Mouse (Mus musculus) liver, embryonic 13.5 days (tissue): ENCODE results near the gene Oosp2. TPM values are rescaled to one million over a fixed set of nuclear protein-coding genes. Genes with fewer than 3 reads are reported as not detected.
A peak's percentile ranks its signal among the peaks of the same experiment; 100 is the strongest.

Experiments used
- ATAC-seq: fragments of 200-750 bp; cut with Nextera tagmentation; 2 replicates; pipeline ENCODE4 v1.8.0; 2017; ENCODE audit warnings: low read depth, mild to moderate bottlenecking, moderate number of reproducible peaks, moderate library complexity
- DNase-seq: peaks from one replicate; pipeline ENCODE4 v3.0.0; 2022
- H3K27ac ChIP-seq: fragments of 300-500 bp; sonication (generic); 2 replicates; pipeline ENCODE4 v1.5.1; 2015; ENCODE audit warnings: moderate library complexity, mild to moderate bottlenecking, inconsistent platforms
- H3K27me3 ChIP-seq: fragments of 300-500 bp; sonication (generic); 2 replicates; pipeline ENCODE4 v1.6.1; 2015; ENCODE audit warnings: mild to moderate bottlenecking, inconsistent platforms
- H3K36me3 ChIP-seq: fragments of 300-500 bp; sonication (generic); 2 replicates; pipeline ENCODE4 v1.6.1; 2015; ENCODE audit warnings: mild to moderate bottlenecking, inconsistent platforms
- H3K4me1 ChIP-seq: fragments of 300-500 bp; sonication (generic); replicated peaks from 2 replicates; pipeline ENCODE4 v1.6.1; 2015; ENCODE audit warnings: inconsistent platforms
- H3K4me2 ChIP-seq: fragments of 300-500 bp; sonication (generic); 2 replicates; pipeline ENCODE4 v1.6.1; 2015; ENCODE audit warnings: inconsistent platforms, mild to moderate bottlenecking, moderate library complexity
- H3K4me3 ChIP-seq: fragments of 300-500 bp; sonication (generic); replicated peaks from 2 replicates; pipeline ENCODE4 v1.5.1; 2015; ENCODE audit warnings: mild to moderate bottlenecking, inconsistent platforms
- H3K9ac ChIP-seq: fragments of 300-500 bp; sonication (generic); 2 replicates; pipeline ENCODE4 v1.6.1; 2015; ENCODE audit warnings: mild to moderate bottlenecking, inconsistent platforms
- H3K9me3 ChIP-seq: fragments of 300-500 bp; sonication (generic); replicated peaks from 2 replicates; pipeline ENCODE4 v1.6.1; 2016; ENCODE audit warnings: inconsistent platforms
- WGBS: fragments of 180-500 bp; shearing (Covaris S2); methylation state at CpG from one replicate; pipeline ENCODE4 v1.1.7; 2015; ENCODE audit not compliant: insufficient replicate concordance; 5-methylcytosine and 5-hydroxymethylcytosine counted together
- polyA plus RNA-seq: library from polyadenylated mRNA; unstranded; fragments of >200 nt; fragmentation: Nextera tagmentation; extraction: Ambion mirVana; gene quantifications from 2 replicates; pipeline ENCODE4 v1.2.1, GENCODE M21; 2015

Gene Oosp2
- 0.49 TPM in 1 of 2 replicates, not detected in the other for polyA plus RNA-seq

- 0 out of 2 replicates have a peak within 1 kb of the TSS, but pooled peaks have one; percentile 6 for H3K4me2 ChIP-seq
- H3K27me3 ChIP-seq, result no peaks in the 10 kb centered on the region
- peaks cover 12% of the 10 kb centered on the region for H3K4me1 ChIP-seq
- ATAC-seq (no peak), DNase-seq (no peak)
- no peaks in the 10 kb centered on the region for H3K36me3 ChIP-seq
- no peak within 1 kb of the TSS for H3K9ac ChIP-seq
- no peak within 1 kb of the TSS for H3K4me3 ChIP-seq
- no peak within 1 kb of the TSS for H3K27ac ChIP-seq
- no peaks in the 10 kb centered on the region for H3K9me3 ChIP-seq
- 80% methylated on average over 5 of the region's 5 CpGs for WGBS
Observed at GRCm38 (mm10) chr19:11660459-11660858, at the start of gene Oosp2. Gene Oosp2 (minus strand): TSS chr19:11660559.

GRCm38 (mm10) chr19:11698342-11698741 is 38.0 kb upstream of the Oosp2 start:
- H3K4me3 ChIP-seq, result no peak overlapping the region
- ATAC-seq (no peak), DNase-seq (no peak)
- no peak overlapping the region for H3K9ac ChIP-seq
- no peaks in the 10 kb centered on the region for H3K36me3 ChIP-seq
- H3K27me3 ChIP-seq, result no peaks in the 10 kb centered on the region
- no peaks in the 10 kb centered on the region for H3K4me1 ChIP-seq
- no peak overlapping the region for H3K27ac ChIP-seq
- 78% methylated on average over 6 of the region's 6 CpGs for WGBS
- no peak overlapping the region for H3K4me2 ChIP-seq
- no peaks in the 10 kb centered on the region for H3K9me3 ChIP-seq

GRCm38 (mm10) chr19:11696755-11697154 is 36.4 kb upstream of the Oosp2 start, which contains the start of gene Oosp3:
Gene Oosp3 (plus strand): TSS chr19:11697055.
- 52% methylated on average over 2 of the region's 2 CpGs for WGBS
- H3K4me1 ChIP-seq, result no peaks in the 10 kb centered on the region
- H3K9ac ChIP-seq, result no peak within 1 kb of the TSS
- no peaks in the 10 kb centered on the region for H3K27me3 ChIP-seq
- H3K27ac ChIP-seq, result no peak within 1 kb of the TSS
- DNase-seq, result no peak
- no peak within 1 kb of the TSS for H3K4me3 ChIP-seq
- ATAC-seq, result no peak
- H3K4me2 ChIP-seq, result no peak within 1 kb of the TSS
- no peaks in the 10 kb centered on the region for H3K36me3 ChIP-seq
- H3K9me3 ChIP-seq, result no peaks in the 10 kb centered on the region

- WGBS, result 69% methylated on average over 1 of the region's 1 CpGs
- H3K36me3 ChIP-seq, result no peaks in the 10 kb centered on the region
- H3K27ac ChIP-seq, result no peak overlapping the region
- no peak overlapping the region for H3K9ac ChIP-seq
- no peak overlapping the region for H3K4me2 ChIP-seq
- H3K27me3 ChIP-seq, result no peaks in the 10 kb centered on the region
- no peak overlapping the region for H3K4me3 ChIP-seq
- no peak for DNase-seq
- no peaks in the 10 kb centered on the region for H3K4me1 ChIP-seq
- no peak for ATAC-seq
- H3K9me3 ChIP-seq, result no peaks in the 10 kb centered on the region
Observed at GRCm38 (mm10) chr19:11691454-11691853, 31.1 kb upstream of the Oosp2 start.

DNA sequence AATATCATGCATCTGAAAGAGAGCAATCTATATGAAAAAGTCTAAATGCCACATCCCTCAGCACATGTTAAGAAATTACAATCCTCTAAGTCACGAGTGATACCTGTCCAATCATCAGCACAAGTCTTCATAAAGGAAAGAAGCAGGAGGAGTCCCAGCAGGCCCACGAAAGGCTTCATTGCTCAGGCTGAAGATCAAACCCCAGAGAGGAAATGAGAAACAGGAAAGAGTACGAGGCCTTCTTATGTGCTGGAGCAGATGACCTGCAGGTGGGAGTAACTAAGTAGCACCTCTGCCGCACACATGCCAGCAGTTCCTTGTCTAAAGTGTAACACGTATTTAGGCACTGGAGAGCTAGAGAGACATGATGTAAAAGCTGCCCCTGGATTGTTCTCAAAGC is 30.5 kb upstream of the Oosp2 start, which contains the start of gene Oosp1:
TSS of gene Oosp1 (minus strand) at position 312 of the 400 bp plus-strand sequence.
- Histone ChIP-seq H3K27ac (no peak within 1 kb of the TSS), H3K4me3 (no peak within 1 kb of the TSS), H3K4me2 (no peak within 1 kb of the TSS), H3K9ac (no peak within 1 kb of the TSS), H3K27me3 (no peaks in the 10 kb centered on the region), H3K36me3 (no peaks in the 10 kb centered on the region), H3K4me1 (no peaks in the 10 kb centered on the region), H3K9me3 (no peaks in the 10 kb centered on the region)
- ATAC-seq (no peak), DNase-seq (no peak)
- WGBS, result 41% methylated on average over 5 of the region's 5 CpGs

DNA sequence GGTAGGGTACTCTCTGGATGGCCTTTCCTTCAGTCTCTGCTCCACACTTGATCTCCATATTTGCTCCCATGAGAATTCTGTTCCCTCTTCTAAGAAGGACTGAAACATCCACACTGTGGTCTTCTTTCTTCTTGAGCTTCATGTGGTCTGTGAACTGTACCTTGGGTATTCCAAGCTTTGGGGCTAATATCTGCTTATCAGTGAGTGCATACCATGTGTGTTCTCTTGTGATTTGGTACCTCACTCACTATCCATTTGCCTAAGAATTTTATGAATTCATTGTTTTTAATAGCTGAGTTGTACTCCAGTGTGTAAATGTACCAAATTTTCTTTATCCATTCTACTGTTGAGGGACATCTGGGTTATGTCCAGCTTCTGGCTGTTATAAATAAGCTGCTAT is 1.2 kb upstream of the Oosp2 start:
- H3K9ac ChIP-seq, result no peak overlapping the region
- H3K36me3 ChIP-seq, result no peaks in the 10 kb centered on the region
- no peak overlapping the region for H3K4me3 ChIP-seq
- no peaks in the 10 kb centered on the region for H3K27me3 ChIP-seq
- ATAC-seq, result peak; percentile 58; the same call in 1 of the 2 replicates
- peaks cover 12% of the 10 kb centered on the region for H3K4me1 ChIP-seq
- H3K27ac ChIP-seq, result no peak overlapping the region
- H3K4me2 ChIP-seq, result 0 out of 2 replicates have a peak overlapping the region, but pooled peaks have one; percentile 6
- no peaks in the 10 kb centered on the region for H3K9me3 ChIP-seq
- no peak for DNase-seq

DNA sequence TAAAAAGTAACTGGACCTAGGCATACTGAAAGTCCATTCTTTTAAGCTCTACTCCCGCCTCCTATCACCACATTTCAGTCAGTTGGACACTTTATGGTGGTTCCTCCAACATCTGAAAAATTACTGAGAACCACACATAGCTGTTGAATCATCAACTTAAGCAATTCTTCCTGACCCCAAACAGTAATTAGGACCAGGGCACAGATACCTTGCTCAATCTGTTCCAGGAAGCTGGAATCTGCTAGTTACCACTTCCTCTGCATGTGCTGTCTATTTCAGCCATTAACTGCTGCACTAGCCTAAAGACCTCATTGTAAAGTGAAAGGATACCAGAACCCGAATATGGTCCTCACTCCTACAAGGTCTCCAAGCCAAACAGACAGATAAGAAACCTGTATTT is 1.2 kb downstream of the Oosp2 start:
- WGBS, result 37% methylated on average over 2 of the region's 2 CpGs
- H3K9me3 ChIP-seq, result no peaks in the 10 kb centered on the region
- no peak for DNase-seq

DNA sequence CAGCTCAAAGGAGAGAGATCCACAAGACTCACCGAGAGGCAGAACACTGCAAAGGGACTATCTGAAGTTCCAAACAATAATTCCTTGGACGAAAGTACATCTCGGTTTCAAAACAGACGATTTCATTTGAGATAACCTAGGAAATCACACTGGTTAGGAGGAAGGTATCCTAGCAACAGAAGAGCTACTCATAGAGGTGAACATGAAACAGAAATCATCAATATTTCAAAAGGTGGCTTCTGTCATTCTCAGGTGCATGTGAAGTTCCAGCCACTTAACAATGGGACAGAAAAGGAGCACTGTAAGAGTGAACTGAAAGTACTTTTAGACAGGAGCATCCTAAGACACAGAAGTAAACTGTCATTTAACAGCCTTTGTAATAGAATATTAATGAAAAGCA is 10.8 kb downstream of the Oosp2 start:
- ATAC-seq (no peak), DNase-seq (no peak)
- no peaks in the 10 kb centered on the region for H3K27me3 ChIP-seq
- no peak overlapping the region for H3K27ac ChIP-seq
- WGBS, result 64% methylated on average over 4 of the region's 4 CpGs
- no peaks in the 10 kb centered on the region for H3K9me3 ChIP-seq
- H3K9ac ChIP-seq, result no peak overlapping the region
- no peak overlapping the region for H3K4me3 ChIP-seq
- no peaks in the 10 kb centered on the region for H3K4me1 ChIP-seq
- no peak overlapping the region for H3K4me2 ChIP-seq
- no peaks in the 10 kb centered on the region for H3K36me3 ChIP-seq

More for the DNA sequence above, 1.2 kb downstream of the Oosp2 start:
- Histone ChIP-seq H3K27ac (no peak overlapping the region), H3K9ac (no peak overlapping the region), H3K4me3 (no peak overlapping the region), H3K36me3 (no peaks in the 10 kb centered on the region), H3K4me1 (peaks cover 12% of the 10 kb centered on the region), H3K27me3 (no peaks in the 10 kb centered on the region), H3K4me2 (no peak overlapping the region)
- no peak for ATAC-seq

- H3K4me2 ChIP-seq, result no peak overlapping the region
- H3K27me3 ChIP-seq, result no peaks in the 10 kb centered on the region
- no peak overlapping the region for H3K27ac ChIP-seq
- DNase-seq (no peak), ATAC-seq (no peak)
- H3K9ac ChIP-seq, result no peak overlapping the region
- no peaks in the 10 kb centered on the region for H3K36me3 ChIP-seq
- no peak overlapping the region for H3K4me3 ChIP-seq
- no peaks in the 10 kb centered on the region for H3K4me1 ChIP-seq
- H3K9me3 ChIP-seq, result no peaks in the 10 kb centered on the region
- 54% methylated on average over 3 of the region's 3 CpGs for WGBS
Observed at GRCm38 (mm10) chr19:11646166-11646565, 14.2 kb downstream of the Oosp2 start.

DNA sequence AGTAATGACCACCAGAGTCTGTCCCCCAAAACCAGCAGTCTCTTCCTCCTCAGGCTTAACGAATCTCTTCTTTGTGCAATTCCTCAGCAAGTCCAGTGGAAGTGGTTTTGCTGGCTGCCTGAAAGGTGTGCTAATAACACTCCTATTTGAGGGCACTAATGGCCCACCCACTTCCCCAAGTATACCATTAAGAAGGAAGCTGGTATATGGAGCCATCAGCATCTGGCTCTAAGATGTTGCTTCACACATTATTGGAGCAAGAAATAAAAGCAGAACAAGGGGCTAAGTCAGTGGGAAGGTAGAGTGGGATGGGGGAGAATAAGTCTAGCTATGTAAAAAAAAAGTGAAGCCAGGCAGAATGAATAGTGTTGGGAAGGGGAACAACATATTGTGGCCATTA is 19.6 kb downstream of the Oosp2 start, which contains the start of gene Ms4a3:
TSS of gene Ms4a3 (minus strand) at position 120 of the 400 bp plus-strand sequence.
- Histone ChIP-seq H3K36me3 (no peaks in the 10 kb centered on the region), H3K27ac (no peak within 1 kb of the TSS), H3K4me3 (no peak within 1 kb of the TSS), H3K9ac (no peak within 1 kb of the TSS), H3K27me3 (no peaks in the 10 kb centered on the region), H3K4me1 (no peaks in the 10 kb centered on the region), H3K9me3 (no peaks in the 10 kb centered on the region), H3K4me2 (no peak within 1 kb of the TSS)
- WGBS, result 28% methylated on average over 1 of the region's 1 CpGs
- ATAC-seq (no peak), DNase-seq (no peak)

GRCm38 (mm10) chr19:11639038-11639437 is 21.3 kb downstream of the Oosp2 start:
- Histone ChIP-seq H3K27ac (no peak overlapping the region), H3K9me3 (no peaks in the 10 kb centered on the region), H3K27me3 (no peaks in the 10 kb centered on the region), H3K36me3 (no peaks in the 10 kb centered on the region), H3K9ac (no peak overlapping the region), H3K4me3 (no peak overlapping the region), H3K4me2 (no peak overlapping the region), H3K4me1 (no peaks in the 10 kb centered on the region)
- no peak for ATAC-seq
- no peak for DNase-seq
- 48% methylated on average over 4 of the region's 4 CpGs for WGBS

DNA sequence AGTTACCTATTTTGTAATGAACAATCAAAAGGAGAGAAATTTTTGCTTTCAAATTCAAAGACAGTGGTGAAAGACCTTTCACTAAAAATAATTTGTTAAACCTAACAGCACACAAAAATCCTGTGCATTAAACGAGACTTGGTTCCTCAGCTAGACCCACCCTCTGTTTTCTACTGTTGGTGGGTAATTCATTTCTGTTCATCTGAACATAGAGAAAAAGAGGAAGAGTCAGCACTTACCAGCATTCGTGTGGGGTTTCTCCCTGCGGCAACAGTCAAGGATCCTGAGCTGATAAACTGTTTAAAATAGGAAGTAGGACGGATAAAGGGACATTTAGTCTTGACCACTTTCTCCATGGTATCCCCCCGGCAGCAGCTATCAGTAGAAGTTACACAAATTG is 24.8 kb downstream of the Oosp2 start:
- H3K9me3 ChIP-seq, result no peaks in the 10 kb centered on the region
- H3K4me1 ChIP-seq, result no peaks in the 10 kb centered on the region
- 13% methylated on average over 5 of the region's 5 CpGs for WGBS
- ATAC-seq, result no peak
- no peak overlapping the region for H3K9ac ChIP-seq
- no peak overlapping the region for H3K4me3 ChIP-seq
- H3K4me2 ChIP-seq, result no peak overlapping the region
- no peak for DNase-seq
- H3K27me3 ChIP-seq, result no peaks in the 10 kb centered on the region
- no peaks in the 10 kb centered on the region for H3K36me3 ChIP-seq
- H3K27ac ChIP-seq, result no peak overlapping the region
